Mouse (Mus musculus) limb, embryonic 15.5 days (tissue): ENCODE results near the gene Nudt3. TPM values are rescaled to one million over a fixed set of nuclear protein-coding genes. Genes with fewer than 3 reads are reported as not detected.

Source experiments
- ATAC-seq: fragments of 200-750 bp; cut with Nextera tagmentation; 2 replicates; pipeline ENCODE4 v1.8.0; 2017; ENCODE audit warnings: low read depth, moderate TSS enrichment; ENCODE audit not compliant: insufficient number of reproducible peaks, low FRiP score, low TSS enrichment
- H3K27ac ChIP-seq: fragments of 300-500 bp; sonication (generic); 2 replicates; pipeline ENCODE4 v1.5.1; 2015; ENCODE audit warnings: moderate library complexity, mild to moderate bottlenecking, inconsistent platforms
- H3K27me3 ChIP-seq: fragments of 300-500 bp; sonication (generic); 2 replicates; pipeline ENCODE4 v1.6.1; 2015; ENCODE audit warnings: inconsistent platforms
- H3K36me3 ChIP-seq: fragments of 300-500 bp; sonication (generic); 2 replicates; pipeline ENCODE4 v1.6.1; 2015; ENCODE audit warnings: inconsistent platforms
- H3K4me1 ChIP-seq: fragments of 300-500 bp; sonication (generic); 2 replicates; pipeline ENCODE4 v1.6.1; 2015; ENCODE audit warnings: inconsistent platforms
- H3K4me2 ChIP-seq: fragments of 300-500 bp; sonication (generic); 2 replicates; pipeline ENCODE4 v1.6.1; 2015; ENCODE audit warnings: mild to moderate bottlenecking, inconsistent platforms
- H3K4me3 ChIP-seq: fragments of 300-500 bp; sonication (generic); 2 replicates; pipeline ENCODE4 v1.5.1; 2015; ENCODE audit warnings: mild to moderate bottlenecking, inconsistent platforms
- H3K9ac ChIP-seq: fragments of 300-500 bp; sonication (generic); 2 replicates; pipeline ENCODE4 v1.6.1; 2015; ENCODE audit warnings: inconsistent platforms
- H3K9me3 ChIP-seq: fragments of 300-500 bp; sonication (generic); 2 replicates; pipeline ENCODE4 v1.6.1; 2016; ENCODE audit warnings: inconsistent platforms
- WGBS: fragments of 180-500 bp; shearing (Covaris S2); methylation state at CpG from one replicate; pipeline ENCODE4 v1.1.7; 2015; 5-methylcytosine and 5-hydroxymethylcytosine counted together
- polyA plus RNA-seq: library from polyadenylated mRNA; unstranded; fragments of >200 nt; fragmentation: Nextera tagmentation; extraction: Ambion mirVana; gene quantifications from 2 replicates; pipeline ENCODE4 v1.2.1, GENCODE M21; 2015

Nudt3 gene
- polyA plus RNA-seq, 1 experiment from 2014 or later = 84.9 TPM

DNA sequence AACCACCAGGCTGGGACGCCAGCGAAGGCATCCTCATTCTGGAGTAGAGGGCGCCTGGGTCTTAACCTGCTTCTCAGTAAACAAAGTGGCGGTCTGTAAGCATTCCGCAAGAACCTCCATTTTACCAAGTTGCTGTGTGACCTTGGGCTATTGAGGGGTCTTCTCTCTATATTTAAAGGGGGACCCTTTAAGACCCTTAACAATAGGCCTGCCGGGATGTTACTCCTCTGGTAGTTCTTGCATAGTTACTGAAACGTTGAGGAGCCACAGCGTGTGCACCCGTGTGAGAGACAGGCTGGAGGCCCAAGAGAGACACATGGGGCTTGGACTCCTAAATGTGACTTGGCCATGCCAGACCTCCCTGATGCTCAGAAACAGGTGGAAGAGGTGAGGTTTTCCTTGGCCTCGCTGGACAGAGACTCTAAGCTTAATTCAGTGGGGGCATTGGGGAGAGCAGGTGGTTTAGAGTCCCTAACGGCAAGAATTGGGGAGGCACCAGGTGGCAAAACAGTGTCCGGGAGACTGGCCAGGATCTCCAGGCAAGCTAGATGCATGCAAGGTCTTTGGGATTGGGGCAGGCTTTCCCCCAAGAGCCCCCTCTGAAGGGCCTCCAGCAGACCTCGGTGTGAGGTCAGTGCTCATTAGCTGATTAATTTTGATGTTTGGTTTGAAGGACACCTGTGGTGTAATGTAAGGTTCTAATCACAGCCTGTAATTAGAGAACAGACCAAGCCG lies 65.2 kb downstream of the Nudt3 start:
- Histone ChIP-seq H3K27ac (peak overlapping the region; percentile 94), H3K36me3 (no peaks in the 10 kb centered on the region), H3K9me3 (no peaks in the 10 kb centered on the region), H3K9ac (peak overlapping the region; percentile 65; the same call in 1 of the 2 replicates), H3K4me3 (peak overlapping the region; percentile 82), H3K4me1 (peaks cover 63% of the 10 kb centered on the region), H3K4me2 (peak overlapping the region; percentile 92), H3K27me3 (no peaks in the 10 kb centered on the region)
- WGBS = 6% methylated on average over 14 of the region's 14 CpGs
- no peak for ATAC-seq

DNA sequence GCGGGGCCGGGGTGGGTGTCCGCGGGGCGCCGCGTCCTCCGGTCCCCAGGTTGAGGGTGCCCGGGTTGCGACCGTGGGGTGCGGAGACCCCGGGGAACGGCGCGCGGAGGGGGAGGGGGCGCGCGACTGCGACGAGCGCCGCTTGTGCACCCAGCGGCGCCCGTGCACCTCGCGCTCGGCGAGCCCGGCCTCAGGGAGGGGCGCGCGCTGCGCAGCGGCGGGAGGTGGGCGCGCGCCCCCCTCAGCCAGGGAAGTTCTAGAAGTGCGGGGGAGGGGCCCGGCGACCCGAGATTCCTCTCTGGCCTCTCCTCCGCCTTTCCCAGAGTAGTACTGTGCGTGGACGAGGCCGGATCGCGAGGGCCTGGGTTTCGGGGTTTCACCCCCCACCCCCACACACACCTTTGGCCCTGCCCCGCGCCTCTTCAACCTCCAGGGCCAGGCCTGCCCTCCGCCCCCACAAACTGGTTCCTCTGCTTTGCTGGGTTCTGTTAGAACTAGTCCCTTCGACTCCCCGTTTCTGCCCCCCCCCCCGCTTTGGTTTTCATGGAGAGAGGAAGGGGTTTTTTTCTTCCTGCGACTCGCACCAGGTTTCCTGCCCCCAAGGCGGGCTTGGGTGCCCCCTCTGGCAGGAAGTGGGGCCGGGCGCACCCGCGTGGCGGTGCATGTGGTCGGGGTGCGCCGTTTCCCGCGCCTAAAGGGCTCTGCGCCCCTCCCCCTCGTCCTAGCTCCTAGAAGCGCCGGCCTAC lies 65.9 kb downstream of the Nudt3 start:
- Histone ChIP-seq H3K36me3 (no peaks in the 10 kb centered on the region), H3K27me3 (no peaks in the 10 kb centered on the region), H3K4me3 (peak overlapping the region; percentile 82), H3K4me1 (peaks cover 66% of the 10 kb centered on the region), H3K4me2 (peak overlapping the region; percentile 92), H3K9ac (peak overlapping the region; percentile 65), H3K9me3 (no peaks in the 10 kb centered on the region), H3K27ac (peak overlapping the region; percentile 94)
- WGBS = under 1% methylated on average over 55 of the region's 75 CpGs
- no peak for ATAC-seq

DNA sequence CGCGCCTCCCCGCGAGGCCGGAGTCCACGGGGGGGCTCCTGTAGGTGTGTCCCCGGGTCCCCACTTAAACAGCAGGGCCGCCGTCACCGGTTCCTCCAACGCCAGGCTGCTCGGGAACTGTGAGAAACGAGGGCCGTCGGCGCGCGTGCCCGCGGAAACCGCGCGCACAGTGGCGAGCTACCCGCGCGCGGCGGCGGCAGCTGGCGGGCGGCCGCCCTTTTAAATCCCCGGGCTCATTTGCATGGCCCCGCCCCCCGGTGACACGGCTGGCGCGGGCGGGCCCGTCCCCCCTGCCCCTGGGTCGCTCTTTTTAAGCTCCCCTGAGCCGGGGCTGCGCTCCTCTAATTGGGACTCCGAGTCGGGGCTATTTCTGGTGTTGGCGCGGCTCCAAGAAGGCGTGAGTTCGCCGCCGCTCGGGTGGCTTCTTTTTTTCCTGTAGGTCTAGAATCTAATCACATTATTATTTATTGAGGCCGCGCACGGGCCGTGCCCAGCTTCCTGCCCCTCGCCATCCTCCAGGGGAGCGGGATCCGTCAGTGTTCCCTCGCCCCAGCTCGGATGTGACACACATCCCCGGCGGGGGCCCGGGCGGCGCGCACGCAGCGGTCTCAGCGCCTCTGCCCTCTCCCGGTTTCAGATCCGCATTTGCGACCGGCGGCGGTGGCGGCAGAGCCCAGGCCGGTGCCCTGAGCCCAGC lies 66.8 kb downstream of the Nudt3 start, which contains the start of gene Hmga1:
Gene Hmga1, plus strand, starts transcription at position 183 of the 697 bp plus-strand sequence.
- peaks cover 60% of the 10 kb centered on the region for H3K4me1 ChIP-seq

DNA sequence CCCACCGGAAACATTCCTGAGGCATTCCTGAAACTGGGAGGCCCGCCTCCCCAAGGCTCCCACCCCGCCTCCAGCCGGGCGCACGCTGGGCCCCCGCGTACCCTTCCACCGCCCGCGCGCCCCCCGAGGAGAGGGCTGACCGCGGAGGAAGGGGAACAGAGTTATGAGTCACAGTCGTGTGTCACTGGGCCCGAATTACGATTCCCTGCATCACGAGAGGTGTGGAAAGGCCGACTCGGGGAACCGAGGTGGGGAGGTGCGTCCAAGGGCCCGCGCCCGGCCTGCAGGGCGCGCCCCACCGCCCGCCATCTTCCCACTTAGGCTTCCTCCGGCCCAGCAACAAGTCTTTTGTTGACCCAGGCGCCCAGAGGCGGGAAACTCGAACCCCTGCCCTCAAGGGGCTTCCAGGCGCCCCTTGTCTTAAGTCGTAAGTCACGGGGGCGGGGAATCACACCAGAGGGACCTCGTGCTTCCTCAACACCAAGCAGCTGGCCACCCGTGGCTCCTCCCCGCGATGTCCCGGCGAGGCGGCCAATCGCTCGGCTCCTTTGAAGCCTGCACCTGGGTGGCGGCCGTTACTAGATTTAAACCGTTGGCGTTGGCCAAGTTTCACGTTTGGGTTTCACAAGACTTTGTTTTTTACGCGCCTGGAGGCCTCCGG lies 67.7 kb downstream of the Nudt3 start:
- ATAC-seq = peak; percentile 54
- Histone ChIP-seq H3K27me3 (no peaks in the 10 kb centered on the region), H3K9me3 (no peaks in the 10 kb centered on the region), H3K4me1 (peaks cover 57% of the 10 kb centered on the region), H3K4me2 (peak overlapping the region; percentile 92), H3K4me3 (peak overlapping the region; percentile 82), H3K36me3 (no peaks in the 10 kb centered on the region), H3K9ac (peak overlapping the region; percentile 51), H3K27ac (peak overlapping the region; percentile 94)
- WGBS = 0% methylated on average over 55 of the region's 55 CpGs

More for the DNA sequence above, 66.8 kb downstream of the Nudt3 start, which contains the start of gene Hmga1:
- Histone ChIP-seq H3K4me2 (peak within 1 kb of the TSS; percentile 92), H3K4me3 (peak within 1 kb of the TSS; percentile 82), H3K9me3 (no peaks in the 10 kb centered on the region), H3K27ac (peak within 1 kb of the TSS; percentile 94), H3K27me3 (no peaks in the 10 kb centered on the region), H3K9ac (peak within 1 kb of the TSS; percentile 65), H3K36me3 (no peaks in the 10 kb centered on the region)
- WGBS = under 1% methylated on average over 79 of the region's 79 CpGs
- peak; percentile 54; the same call in 1 of the 2 replicates for ATAC-seq

DNA sequence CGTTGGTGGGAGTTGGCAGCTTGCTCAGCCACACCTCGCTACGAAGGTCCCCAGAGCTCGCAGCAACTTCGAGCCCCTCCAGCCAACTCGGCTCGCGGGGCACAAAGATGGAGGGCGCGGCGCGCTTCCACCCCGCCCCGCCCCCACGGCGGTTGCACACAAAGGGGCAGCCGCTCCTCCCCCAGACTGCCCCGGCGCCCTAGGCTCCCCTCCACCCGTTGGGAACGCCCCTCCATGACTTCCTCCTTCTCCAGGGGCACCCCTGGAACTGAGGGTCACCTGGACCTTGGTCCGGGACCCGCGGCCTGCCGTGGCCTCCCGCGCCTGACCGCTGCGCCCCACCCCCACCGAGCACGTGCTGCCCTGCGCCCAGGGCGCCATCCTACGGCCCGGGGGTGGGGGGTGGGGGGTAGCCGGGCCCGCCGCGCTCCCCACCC lies 68.2 kb downstream of the Nudt3 start:
- ATAC-seq = peak; percentile 46
- no peaks in the 10 kb centered on the region for H3K36me3 ChIP-seq
- peak overlapping the region; percentile 82 for H3K4me3 ChIP-seq
- under 1% methylated on average over 36 of the region's 39 CpGs for WGBS
- H3K4me1 ChIP-seq = peaks cover 53% of the 10 kb centered on the region
- peak overlapping the region; percentile 94 for H3K27ac ChIP-seq
- H3K9ac ChIP-seq = peak overlapping the region; percentile 7
- H3K4me2 ChIP-seq = peak overlapping the region; percentile 92
- no peaks in the 10 kb centered on the region for H3K27me3 ChIP-seq
- H3K9me3 ChIP-seq = no peaks in the 10 kb centered on the region

DNA sequence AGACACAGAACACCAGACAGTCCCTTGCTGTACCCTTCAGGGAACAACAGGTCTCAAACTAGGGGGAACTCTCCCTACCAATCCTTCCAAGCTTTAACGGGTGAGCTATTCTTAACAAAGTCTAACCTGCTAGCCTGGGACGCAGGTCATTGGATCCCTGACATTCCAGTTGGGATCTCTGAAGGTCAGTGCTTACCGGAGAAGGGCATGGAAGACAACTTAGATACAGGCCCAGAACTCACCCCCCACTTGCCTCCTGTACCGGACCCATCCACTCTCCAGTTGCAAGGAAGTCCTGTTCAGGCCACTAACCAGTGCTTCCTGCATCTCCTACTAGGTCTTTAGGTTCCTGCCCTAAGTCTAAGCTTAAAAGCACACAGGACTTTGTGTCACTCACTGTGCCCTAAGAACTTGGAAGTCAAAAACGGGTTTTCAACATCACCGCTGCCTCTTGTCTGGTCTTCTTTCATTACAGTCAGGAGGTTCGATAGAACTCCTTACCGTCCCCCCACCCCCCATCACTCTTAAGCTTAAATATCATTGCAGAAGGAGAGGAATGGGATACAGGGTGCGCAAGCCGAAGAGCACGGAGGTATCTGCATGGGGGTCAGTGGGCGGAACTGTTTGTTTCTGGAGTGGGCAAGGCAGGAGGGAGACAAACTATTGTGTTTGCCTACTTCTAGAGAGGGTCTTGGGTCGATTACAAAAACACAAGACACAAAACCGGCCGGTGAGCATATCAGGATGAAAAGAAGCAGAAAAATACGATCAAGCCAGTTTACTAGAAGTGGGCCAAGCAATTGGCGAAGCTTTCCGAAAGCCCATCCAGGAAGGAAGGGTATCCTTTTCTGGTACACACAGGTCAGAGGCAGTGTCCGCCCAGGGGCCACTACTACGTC lies 69.0 kb downstream of the Nudt3 start:
- WGBS = 51% methylated on average over 20 of the region's 20 CpGs
- no peaks in the 10 kb centered on the region for H3K9me3 ChIP-seq
- H3K36me3 ChIP-seq = no peaks in the 10 kb centered on the region
- peak overlapping the region; percentile 94 for H3K27ac ChIP-seq
- H3K4me3 ChIP-seq = peak overlapping the region; percentile 82
- ATAC-seq = no peak
- no peak overlapping the region for H3K9ac ChIP-seq
- H3K4me1 ChIP-seq = peaks cover 54% of the 10 kb centered on the region
- no peaks in the 10 kb centered on the region for H3K27me3 ChIP-seq
- H3K4me2 ChIP-seq = peak overlapping the region; percentile 92

DNA sequence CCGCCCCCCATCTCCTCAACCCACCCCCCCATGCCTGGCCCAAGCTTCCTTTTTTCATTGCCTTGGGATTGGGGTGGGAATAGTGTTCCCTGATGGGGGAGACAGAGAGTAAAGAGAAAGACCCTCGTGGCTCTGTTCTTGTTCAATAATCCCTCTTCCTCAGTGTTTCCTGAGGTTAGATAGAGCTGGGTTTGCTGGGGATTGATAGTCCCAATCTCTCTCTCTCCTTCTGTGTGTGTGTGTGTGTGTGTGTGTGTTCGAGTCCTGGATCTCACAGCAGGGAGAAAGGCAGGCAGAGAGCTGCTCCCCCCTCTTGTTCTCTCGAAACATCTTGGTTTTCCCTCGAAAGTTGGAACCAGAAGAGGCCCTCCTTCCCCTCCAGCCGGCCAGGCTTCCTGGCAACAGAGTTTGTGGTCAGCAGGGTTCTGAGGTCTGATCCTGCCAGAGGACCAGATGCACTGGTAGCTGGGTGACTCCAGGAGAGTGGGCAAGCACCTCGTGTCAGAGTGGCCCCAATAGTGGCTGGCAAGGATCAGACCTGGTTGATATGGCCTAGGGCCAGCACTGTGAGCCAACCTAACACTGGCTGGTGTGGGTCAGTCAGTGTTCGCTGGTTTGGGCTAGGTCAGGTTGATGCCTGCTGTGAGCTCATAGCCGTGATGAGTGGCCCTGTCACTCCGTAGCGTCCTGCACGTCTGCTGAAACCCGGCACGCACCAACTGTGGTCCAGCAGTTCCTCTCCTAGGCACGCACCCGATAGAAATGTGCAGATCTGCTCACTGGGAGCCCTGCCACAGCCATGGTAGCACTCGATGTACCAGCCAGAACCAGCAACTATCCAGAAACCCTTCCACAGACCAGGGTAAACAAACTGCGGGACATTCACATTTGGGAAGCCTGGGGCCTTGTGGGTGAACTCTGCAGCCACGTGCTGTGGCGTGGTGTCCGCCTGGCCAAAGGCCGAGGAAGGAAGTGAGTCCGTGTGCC lies 70.8 kb downstream of the Nudt3 start:
- Histone ChIP-seq H3K4me3 (no peak overlapping the region), H3K36me3 (no peaks in the 10 kb centered on the region), H3K27me3 (no peaks in the 10 kb centered on the region), H3K9ac (no peak overlapping the region), H3K4me2 (no peak overlapping the region), H3K27ac (no peak overlapping the region), H3K4me1 (peaks cover 36% of the 10 kb centered on the region), H3K9me3 (no peaks in the 10 kb centered on the region)
- 77% methylated on average over 23 of the region's 23 CpGs for WGBS
- ATAC-seq = no peak

DNA sequence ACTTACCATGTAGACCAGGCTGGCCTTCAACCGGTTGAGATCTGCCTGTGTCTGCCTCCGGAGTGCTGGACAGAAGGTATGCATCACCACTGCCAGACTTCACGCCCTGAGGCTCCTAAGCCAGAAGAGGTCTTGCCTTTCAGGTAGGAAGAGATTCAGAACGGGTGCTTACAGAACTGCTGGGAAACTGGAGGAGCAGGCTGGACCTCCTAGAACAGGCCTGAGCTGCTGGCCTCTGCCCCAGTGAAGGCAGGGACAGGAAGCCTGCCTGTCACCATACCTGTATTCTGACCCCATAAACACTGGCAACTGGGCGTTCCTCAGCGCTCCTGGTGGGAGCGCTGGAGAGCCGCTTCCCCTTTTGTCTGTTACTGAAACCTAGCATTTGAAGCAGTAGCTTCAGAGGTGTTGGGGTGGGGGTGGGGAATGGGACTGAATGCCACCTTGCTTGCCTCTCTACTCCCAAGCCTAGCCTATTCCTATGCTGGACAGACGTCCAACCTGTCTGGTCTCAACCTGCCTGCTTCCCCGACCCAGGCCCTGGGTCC lies 71.8 kb downstream of the Nudt3 start:
- H3K36me3 ChIP-seq = no peaks in the 10 kb centered on the region
- H3K4me3 ChIP-seq = no peak overlapping the region
- no peak for ATAC-seq
- no peak overlapping the region for H3K9ac ChIP-seq
- no peak overlapping the region for H3K4me2 ChIP-seq
- no peaks in the 10 kb centered on the region for H3K27me3 ChIP-seq
- no peak overlapping the region for H3K27ac ChIP-seq
- WGBS = 53% methylated on average over 10 of the region's 10 CpGs
- no peaks in the 10 kb centered on the region for H3K9me3 ChIP-seq
- peaks cover 36% of the 10 kb centered on the region for H3K4me1 ChIP-seq

DNA sequence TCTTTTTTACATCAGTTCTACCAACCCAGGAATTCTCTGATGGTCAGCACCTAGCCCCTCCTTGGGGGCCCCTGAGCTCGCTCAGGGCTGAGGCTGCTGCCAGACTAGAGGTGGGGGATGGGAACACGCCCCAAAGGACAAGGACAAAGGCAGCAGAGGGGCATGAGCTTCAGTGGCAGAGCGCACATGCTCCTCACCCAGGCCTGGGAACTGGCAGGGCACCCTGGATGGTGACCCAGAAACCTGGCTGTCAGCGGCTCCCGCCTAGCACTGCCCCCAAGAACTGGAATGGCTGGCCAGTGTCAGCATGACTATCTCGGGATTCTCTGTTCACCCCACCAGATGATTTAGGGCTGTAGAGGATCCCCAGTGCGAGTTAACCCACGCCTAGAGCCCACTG lies 74.1 kb downstream of the Nudt3 start:
- 70% methylated on average over 8 of the region's 8 CpGs for WGBS
- no peaks in the 10 kb centered on the region for H3K27me3 ChIP-seq
- H3K36me3 ChIP-seq = no peaks in the 10 kb centered on the region
- H3K4me1 ChIP-seq = peaks cover 15% of the 10 kb centered on the region; the same call in 1 of the 2 replicates
- no peak overlapping the region for H3K27ac ChIP-seq
- no peak overlapping the region for H3K4me3 ChIP-seq
- ATAC-seq = no peak
- no peak overlapping the region for H3K4me2 ChIP-seq
- H3K9ac ChIP-seq = no peak overlapping the region
- H3K9me3 ChIP-seq = no peaks in the 10 kb centered on the region
